21 mouse cellular contexts compared by ENCODE assay signal in the genomic region with DNA sequence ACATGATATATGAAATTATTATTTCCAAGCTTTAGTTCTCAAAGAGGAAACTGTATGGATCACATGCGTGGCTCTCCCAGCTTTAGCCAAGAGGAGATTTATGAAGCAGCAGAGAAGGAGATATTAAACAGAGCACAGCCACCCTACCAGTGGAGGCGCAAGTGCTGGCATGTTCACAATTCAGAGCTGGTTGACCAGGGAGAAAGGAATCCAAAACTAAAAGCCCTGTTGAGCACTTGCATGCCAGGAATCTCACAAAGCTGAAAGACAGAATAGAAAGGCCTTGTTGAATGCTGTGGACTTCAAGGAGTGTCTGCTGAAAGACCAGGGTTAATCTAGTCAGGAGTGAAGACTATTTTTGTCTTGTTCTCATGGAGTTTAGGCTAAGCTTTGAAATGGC.
A peak's percentile ranks its signal among the peaks of the same experiment; 100 is the strongest.
DNase-seq lines count a peak whose midpoint lies in the region; ATAC-seq and TF ChIP-seq lines count a peak whose summit lies in the region.
"Had no signal": no experiment of that assay in that cellular context is flagged by ENCODE, and none has a peak within 500 bp of the region (broad histone marks: within the 10 kb centered on the region; RNA-seq: fewer than 3 reads in every experiment).

No protein-coding gene starts in this region.

- no peak overlapping the region for H3K9ac ChIP-seq in stomach, postnatal 0 days (ENCODE audit: low read length)
- no peak overlapping the region for H3K9ac ChIP-seq in heart, embryonic 11.5 days (ENCODE audit: low read depth, low read length)
- H3K9ac ChIP-seq: embryonic facial prominence, embryonic 12.5 days; forebrain, embryonic 13.5 days; forebrain, embryonic 15.5 days; forebrain, postnatal 0 days had no signal

- DNase-seq in layer of hippocampus, adult 2 months (ENCODE audit: low spot score in 2 of 2): no peak
- no peak for DNase-seq in layer of hippocampus, postnatal 10 days (ENCODE audit: low spot score in 2 of 2)
- peak; percentile 74 for DNase-seq in Muller cell, postnatal 12 days (ENCODE audit: inconsistent ontology term)
- no peak for DNase-seq in embryonic facial prominence, embryonic 10.5 days (ENCODE audit: low spot score)
- DNase-seq in stomach, postnatal 0 days (ENCODE audit: low spot score): no peak
- DNase-seq in kidney, postnatal 10 days: no peak
- DNase-seq: adrenal gland, adult 2 months; adrenal gland, postnatal 25 days; cerebellum, adult 11 months; cerebellum, adult 18-20 months; cerebellum, adult 8-10 months; cerebellum, adult 9-11 months; cerebellum, postnatal 14 days; cerebellum, postnatal 36 days; embryo, embryonic 11 days; forebrain, postnatal 0 days had no signal

- no peaks in the 10 kb centered on the region for H3K9me3 ChIP-seq in embryonic facial prominence, embryonic 10.5 days
- no peaks in the 10 kb centered on the region for H3K9me3 ChIP-seq in stomach, postnatal 0 days (ENCODE audit: control insufficient read depth, low read length)
- no peaks in the 10 kb centered on the region for H3K9me3 ChIP-seq in heart, embryonic 11.5 days (replicated peaks; ENCODE audit: control insufficient read depth, low read length)
- H3K9me3 ChIP-seq: embryonic facial prominence, embryonic 12.5 days; forebrain, embryonic 13.5 days; forebrain, embryonic 15.5 days had no signal

- no peak overlapping the region for H3K4me2 ChIP-seq in stomach, postnatal 0 days (replicated peaks; ENCODE audit: low read depth)
- no peak overlapping the region for H3K4me2 ChIP-seq in heart, embryonic 11.5 days
- H3K4me2 ChIP-seq: embryonic facial prominence, embryonic 12.5 days; forebrain, embryonic 13.5 days; forebrain, embryonic 15.5 days had no signal

- no peak for TF ChIP-seq EP300 in stomach, postnatal 0 days (optimal IDR thresholded peaks at IDR 0.05)

- H3K27ac ChIP-seq in layer of hippocampus, adult 2 months: no peak overlapping the region
- H3K27ac ChIP-seq in embryonic facial prominence, embryonic 10.5 days (replicated peaks): 0 out of 2 replicates have a peak overlapping the region, but pooled peaks have one; percentile 19
- H3K27ac ChIP-seq in stomach, postnatal 0 days (replicated peaks): no peak overlapping the region
- H3K27ac ChIP-seq in heart, embryonic 11.5 days (ENCODE audit: low read depth, low read length): no peak overlapping the region
- H3K27ac ChIP-seq: embryonic facial prominence, embryonic 12.5 days; forebrain, embryonic 13.5 days; forebrain, embryonic 15.5 days had no signal

- no peak for ATAC-seq in stomach, postnatal 0 days (ENCODE audit: low FRiP score, low TSS enrichment)
- no peak for ATAC-seq in heart, embryonic 11.5 days (replicated peaks; ENCODE audit: insufficient number of reproducible peaks, low FRiP score, low TSS enrichment)
- ATAC-seq: forebrain, embryonic 13.5 days; forebrain, embryonic 15.5 days; forebrain, postnatal 0 days; Patski had no signal

- H3K27me3 ChIP-seq in embryonic facial prominence, embryonic 10.5 days (replicated peaks; ENCODE audit: low read depth, poor library complexity, severe bottlenecking): no peaks in the 10 kb centered on the region
- H3K27me3 ChIP-seq in stomach, postnatal 0 days (ENCODE audit: control insufficient read depth, insufficient read depth, low read length): no peaks in the 10 kb centered on the region
- H3K27me3 ChIP-seq in heart, embryonic 11.5 days (ENCODE audit: control insufficient read depth, insufficient read depth, low read length): no peaks in the 10 kb centered on the region
- H3K27me3 ChIP-seq: embryonic facial prominence, embryonic 12.5 days; forebrain, embryonic 13.5 days; forebrain, embryonic 15.5 days; Patski had no signal

- H3K4me3 ChIP-seq in layer of hippocampus, adult 2 months: no peak overlapping the region
- no peak overlapping the region for H3K4me3 ChIP-seq in embryonic facial prominence, embryonic 10.5 days
- no peak overlapping the region for H3K4me3 ChIP-seq in stomach, postnatal 0 days (ENCODE audit: low read depth, low read length)
- no peak overlapping the region for H3K4me3 ChIP-seq in heart, embryonic 11.5 days (ENCODE audit: low read depth, low read length)
- H3K4me3 ChIP-seq: embryonic facial prominence, embryonic 12.5 days; forebrain, embryonic 13.5 days; forebrain, embryonic 15.5 days had no signal

- 0 out of 2 replicates have a peak, but pooled peaks have one; percentile 10 for TF ChIP-seq CTCF in layer of hippocampus, adult 2 months (conservative IDR thresholded peaks at IDR 0.05)
- peak; percentile 46 for TF ChIP-seq CTCF in stomach, postnatal 0 days (IDR thresholded peaks at IDR 0.05; ENCODE audit: low read depth)

- peaks cover 26% of the 10 kb centered on the region for H3K4me1 ChIP-seq in embryonic facial prominence, embryonic 10.5 days
- H3K4me1 ChIP-seq in stomach, postnatal 0 days (replicated peaks; ENCODE audit: control insufficient read depth, insufficient read depth): no peaks in the 10 kb centered on the region
- no peaks in the 10 kb centered on the region for H3K4me1 ChIP-seq in heart, embryonic 11.5 days (ENCODE audit: control insufficient read depth, insufficient read depth, low read length)
- H3K4me1 ChIP-seq: forebrain, embryonic 15.5 days had no signal

- 93% methylated on average over 2 of the region's 2 CpGs for WGBS in embryonic facial prominence, embryonic 10.5 days
- 52% methylated on average over 2 of the region's 2 CpGs for WGBS in stomach, postnatal 0 days
- WGBS in heart, embryonic 11.5 days (ENCODE audit: insufficient replicate concordance): 72% methylated on average over 2 of the region's 2 CpGs

- no peaks in the 10 kb centered on the region for H3K36me3 ChIP-seq in embryonic facial prominence, embryonic 10.5 days (replicated peaks)
- no peaks in the 10 kb centered on the region for H3K36me3 ChIP-seq in stomach, postnatal 0 days (ENCODE audit: control insufficient read depth, insufficient read depth, low read length)
- H3K36me3 ChIP-seq in heart, embryonic 11.5 days (ENCODE audit: control insufficient read depth, insufficient read depth, low read length): no peaks in the 10 kb centered on the region
- H3K36me3 ChIP-seq: embryonic facial prominence, embryonic 12.5 days; forebrain, embryonic 15.5 days had no signal
